Mouse (Mus musculus) left cerebral cortex, adult 6 months (tissue): ENCODE data around the gene Gm49321. TPM values are rescaled to one million over a fixed set of nuclear protein-coding genes. Genes with fewer than 3 reads are reported as not detected.

ENCODE experiments used
- long read RNA-seq, 2 experiments: library from polyadenylated mRNA; unstranded; transcript quantifications; one replicate each; pipeline ENCODE4 v2.0.0; 2019 to 2020
- polyA plus RNA-seq: library from polyadenylated mRNA; unstranded; fragments of <200 nt; fragmentation: Nextera tagmentation; gene quantifications from 2 replicates; pipeline ENCODE4 v1.2.3, GENCODE M21; 2021

Gm49321 gene
- polyA plus RNA-seq, result 9.0 TPM in 1 of 2 replicates, not detected in the other
- long read RNA-seq, experiment 1, partial matches to known transcripts, result 0 of 5 reads
- long read RNA-seq, experiment 1, other reads (novel, unspliced or antisense), result 5 of 5 reads
- long read RNA-seq, experiment 2, result 0 reads

GRCm38 (mm10) chr12:73937353-73937752, at the start of gene Gm49321:
Gene Gm49321, plus strand, starts transcription at chr12:73937653.

GRCm38 (mm10) chr12:73964291-73965281, 27.1 kb downstream of the Gm49321 start, which contains the start of gene Snapc1:
Gene Snapc1, plus strand, starts transcription at chr12:73964481.

DNA sequence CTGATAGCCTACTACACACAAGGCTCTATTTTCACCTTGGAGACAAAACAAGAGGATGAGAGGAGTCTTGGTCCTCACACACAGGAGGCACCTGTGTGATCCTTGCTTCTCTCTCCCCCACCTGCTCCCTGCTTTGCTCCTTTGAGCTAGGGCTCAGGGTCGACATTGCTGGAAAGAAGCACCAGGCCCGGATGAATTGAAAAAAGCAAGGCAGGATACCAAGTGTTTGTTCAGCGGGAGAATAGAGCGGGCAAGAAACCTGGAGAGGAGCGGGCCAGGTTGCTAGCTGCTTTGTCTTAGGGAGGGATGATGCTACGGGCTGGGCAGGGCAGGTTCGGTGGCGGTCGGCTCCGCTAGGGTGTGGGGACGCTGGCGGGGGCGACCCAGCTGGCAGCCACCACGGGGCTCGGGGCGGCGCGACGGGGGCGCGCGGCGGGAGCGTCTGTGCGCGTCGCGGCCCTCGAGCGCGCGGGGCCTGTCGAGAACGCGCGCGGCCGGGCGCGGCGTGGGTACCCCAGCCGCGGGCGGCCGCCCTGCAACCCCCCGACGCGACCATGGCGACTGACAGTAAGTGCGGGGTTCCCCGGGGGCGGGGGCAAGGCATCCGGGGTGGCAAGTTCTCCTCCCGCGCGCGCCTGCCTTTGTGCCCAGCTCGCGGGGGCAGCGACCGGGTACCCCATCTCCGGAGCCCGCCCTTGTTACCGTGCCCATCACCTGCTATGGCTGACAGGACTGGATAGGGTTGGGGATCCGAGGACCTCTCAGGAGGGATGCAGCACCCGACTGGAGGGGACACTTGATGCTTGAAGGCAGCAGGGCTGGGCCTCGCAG, 60.1 kb downstream of the Gm49321 start, which contains the start of gene Syt16:
Gene Syt16 (plus strand): TSS at position 365 of the 831 bp plus-strand sequence.

Other genes with a start within 250 kb of the Gm49321 start
- 29.0 and 31.3 TPM in 2 replicates for gene Hif1a, start 36.3 kb upstream of the Gm49321 start, polyA plus RNA-seq
- 34.9 and 46.1 TPM in 2 replicates for gene Snapc1, start 26.8 kb downstream of the Gm49321 start, polyA plus RNA-seq
- 58.2 and 71.4 TPM in 2 replicates for gene Syt16, start 60.0 kb downstream of the Gm49321 start, polyA plus RNA-seq